Mouse (Mus musculus): ENCODE data around the gene Arf5. TPM values are rescaled to one million over a fixed set of nuclear protein-coding genes. Genes with fewer than 3 reads are reported as not detected.

Gene Arf5
- total RNA-seq, 1 experiment from 2014 or later = 29.5 TPM

DNA sequence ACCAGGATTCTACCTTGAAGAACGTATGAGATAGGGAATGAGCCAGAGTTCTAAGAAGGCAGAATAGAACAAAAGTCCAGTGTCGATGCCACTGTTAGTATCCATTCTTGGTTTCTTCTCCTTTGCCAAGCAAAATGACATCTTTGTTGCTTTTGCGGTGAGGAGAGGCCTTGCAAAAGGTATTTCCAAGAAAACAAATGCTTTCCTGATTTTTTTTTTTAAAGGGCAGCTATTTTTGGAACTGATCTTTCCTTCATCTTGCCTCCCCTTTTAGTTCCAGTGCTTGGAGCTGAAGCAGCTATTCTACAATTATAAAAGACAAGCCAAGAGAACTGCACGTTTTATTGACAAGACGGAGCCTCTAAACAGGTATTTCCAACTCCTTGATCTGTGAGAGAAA lies 51.5 kb downstream of the Arf5 start, which contains the start of gene Snd1:
Gene Snd1 (plus strand): TSS at position 301 of the 400 bp plus-strand sequence.
- no peak for ATAC-seq (replicated peaks; ENCODE audit: insufficient number of reproducible peaks, low FRiP score, low TSS enrichment, poor library complexity, severe bottlenecking)

Other genes starting within 250 kb of the Arf5 start
- gene Zfp800, start 25.6 kb upstream of the Arf5 start, total RNA-seq (2017) = 56.7 to 59.9 TPM (median 59.8 TPM) in 3 replicates
- gene Fscn3, start 4.2 kb downstream of the Arf5 start, total RNA-seq (2017) = not detected in 3 replicates
- gene Gcc1, start 4.8 kb downstream of the Arf5 start, total RNA-seq (2017) = 19.5 to 31.0 TPM (median 23.3 TPM) in 3 replicates
- gene Pax4, start 25.8 kb downstream of the Arf5 start, total RNA-seq (2017) = not detected in 3 replicates
- gene Snd1, start 51.6 kb downstream of the Arf5 start, total RNA-seq (2017) = 110 to 122 TPM (median 119 TPM) in 3 replicates

Measured in monocyte, adult 5-6 weeks (primary cell).